Mouse (Mus musculus): ENCODE results near the gene Cntfr.

Cntfr gene

GRCm38 (mm10) chr4:41681947-41682346 is 14.9 kb downstream of the Cntfr start:
- in situ Hi-C loops (cut with MboI): no loop called here

GRCm38 (mm10) chr4:41681176-41681575 is 15.7 kb downstream of the Cntfr start:
- in situ Hi-C loops (cut with MboI): no loop called here

- in situ Hi-C loops (cut with MboI): no loop called here
These were observed 17.6 kb downstream of the Cntfr start for GRCm38 (mm10) chr4:41679291-41679690.

GRCm38 (mm10) chr4:41678863-41679262 is 18.0 kb downstream of the Cntfr start:
- in situ Hi-C loops (cut with MboI): no loop called here

GRCm38 (mm10) chr4:41677006-41677629 is 19.8 kb downstream of the Cntfr start:
- in situ Hi-C loops (cut with MboI): no loop called here

GRCm38 (mm10) chr4:41676248-41677005 is 20.5 kb downstream of the Cntfr start:
- in situ Hi-C loops (cut with MboI): no loop called here

- in situ Hi-C loops (cut with MboI): no loop called here
These were observed 23.7 kb downstream of the Cntfr start for GRCm38 (mm10) chr4:41673186-41673585.

GRCm38 (mm10) chr4:41672522-41672963 is 24.3 kb downstream of the Cntfr start:
- in situ Hi-C loops (cut with MboI): no loop called here

GRCm38 (mm10) chr4:41671963-41672480 is 24.9 kb downstream of the Cntfr start:
- in situ Hi-C loops (cut with MboI): no loop called here

- in situ Hi-C loops (cut with MboI): no loop called here
These were observed 25.4 kb downstream of the Cntfr start for GRCm38 (mm10) chr4:41671500-41671899.

- in situ Hi-C loops (cut with MboI): no loop called here
These were observed 26.1 kb downstream of the Cntfr start for GRCm38 (mm10) chr4:41670836-41671235.

GRCm38 (mm10) chr4:41666646-41667045 is 30.2 kb downstream of the Cntfr start:
- in situ Hi-C loops (cut with MboI): no loop called here

- in situ Hi-C loops (cut with MboI): no loop called here
These were observed 31.7 kb downstream of the Cntfr start for GRCm38 (mm10) chr4:41665009-41665675.

- in situ Hi-C loops (cut with MboI): no loop called here
These were observed 32.4 kb downstream of the Cntfr start for GRCm38 (mm10) chr4:41664533-41664932.

GRCm38 (mm10) chr4:41663614-41664013 is 33.3 kb downstream of the Cntfr start:
- in situ Hi-C loops (cut with MboI): no loop called here

- in situ Hi-C loops (cut with MboI): no loop called here
These were observed 34.2 kb downstream of the Cntfr start for GRCm38 (mm10) chr4:41662723-41663122.

- in situ Hi-C loops (cut with MboI): no loop called here
These were observed 35.9 kb downstream of the Cntfr start for GRCm38 (mm10) chr4:41660851-41661430.

- in situ Hi-C loops (cut with MboI): no loop called here
These were observed 37.3 kb downstream of the Cntfr start for GRCm38 (mm10) chr4:41659556-41659955.

GRCm38 (mm10) chr4:41658566-41659384 is 38.1 kb downstream of the Cntfr start:
- in situ Hi-C loops (cut with MboI): no loop called here

- in situ Hi-C loops (cut with MboI): no loop called here
These were observed 41.4 kb downstream of the Cntfr start for GRCm38 (mm10) chr4:41655525-41655924.

GRCm38 (mm10) chr4:41654217-41654616 is 42.7 kb downstream of the Cntfr start:
- in situ Hi-C loops (cut with MboI): no loop called here
